Mouse (Mus musculus): ENCODE data around the gene Mup7.
A peak's percentile ranks its signal among the peaks of the same experiment; 100 is the strongest.
"Not testable (repeated sequence)": the region's sequence is repeated elsewhere in the genome, so short reads cannot be mapped to it uniquely, and the experiment has no call there.

Gene Mup7

GRCm38 (mm10) chr4:60070375-60070774 is at the start of gene Mup7:
TSS of gene Mup7 (minus strand) at chr4:60070475.
- DNase-seq, result not testable (repeated sequence)

DNA sequence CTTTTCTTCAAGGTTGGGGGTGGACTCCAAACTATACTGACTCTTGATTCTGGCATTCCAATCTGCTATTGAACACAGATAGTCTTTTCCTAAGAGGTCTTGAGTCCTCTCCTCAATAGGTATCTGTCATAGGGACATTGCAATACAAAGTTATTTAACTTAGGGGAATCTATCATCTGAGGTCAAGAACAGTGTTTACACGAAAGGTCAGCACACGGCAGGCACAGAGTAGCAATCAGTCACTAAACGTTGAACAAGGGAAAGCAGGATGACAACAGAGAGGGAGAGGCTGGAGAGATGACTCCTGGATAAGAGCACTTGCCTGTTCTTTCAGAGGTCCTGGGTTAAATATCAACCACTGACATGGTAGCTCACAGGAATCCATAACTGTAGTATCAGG is 9.6 kb upstream of the Mup7 start:
- not testable (repeated sequence) for DNase-seq

GRCm38 (mm10) chr4:60029334-60030111 is 40.8 kb downstream of the Mup7 start:
- not testable (repeated sequence) for DNase-seq

- peak; percentile 62 to 69 for DNase-seq
Observed at GRCm38 (mm10) chr4:60020141-60020540, 50.1 kb downstream of the Mup7 start.

Data from kidney, adult 8-10 months (tissue).